Mouse (Mus musculus): ENCODE results near the gene Crocc2.

Crocc2 gene

GRCm38 (mm10) chr1:93168295-93168775 is at the start of gene Crocc2:
Gene Crocc2, plus strand, starts transcription at chr1:93168725.
- no peak for DNase-seq (ENCODE audit: low spot score)

DNA sequence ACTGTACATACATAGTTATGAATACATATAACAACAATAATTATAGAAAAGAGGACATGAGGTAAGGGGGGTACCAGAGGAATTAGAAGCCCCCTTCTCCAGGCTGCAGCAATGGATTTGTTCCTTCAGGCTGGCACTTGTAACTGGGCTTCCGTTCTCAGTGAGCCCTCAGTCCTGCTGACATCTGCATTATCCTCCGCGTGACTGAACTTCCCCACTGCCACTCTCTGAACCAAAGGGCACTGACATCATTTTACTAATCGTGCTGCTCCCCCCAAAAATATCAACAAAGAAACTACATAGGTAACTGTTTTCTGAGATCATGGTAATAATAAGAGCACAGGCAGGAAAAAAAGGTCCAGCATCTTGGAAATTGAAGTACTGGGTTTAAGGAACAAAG is 49.7 kb upstream of the Crocc2 start:
- no peak for DNase-seq (ENCODE audit: low spot score)

GRCm38 (mm10) chr1:93123179-93123854 is 45.2 kb upstream of the Crocc2 start:
- no peak for DNase-seq (ENCODE audit: low spot score)

DNA sequence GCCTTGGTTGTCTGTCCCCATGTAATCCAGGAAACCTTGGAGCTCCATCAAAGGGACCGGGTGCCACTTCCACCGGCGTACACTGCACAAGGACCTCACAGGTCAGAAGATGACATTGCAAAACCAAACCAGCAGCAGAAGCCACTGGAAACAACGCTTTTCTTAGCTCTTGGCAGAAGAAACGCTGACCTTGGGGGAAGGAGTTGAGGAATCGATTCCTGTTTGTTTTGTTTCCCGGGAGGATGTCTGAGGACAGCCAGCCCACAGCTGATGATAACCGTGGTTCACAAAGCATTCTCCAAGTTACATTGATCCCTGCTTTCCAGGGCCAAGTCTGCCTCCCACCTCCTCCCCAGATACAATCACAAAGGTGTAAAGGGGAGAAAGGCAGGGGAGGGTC is 44.5 kb upstream of the Crocc2 start:
- no peak for DNase-seq (ENCODE audit: low spot score)

- no peak for DNase-seq (ENCODE audit: low spot score)
Measured at GRCm38 (mm10) chr1:93125256-93125655, 43.3 kb upstream of the Crocc2 start.

DNA sequence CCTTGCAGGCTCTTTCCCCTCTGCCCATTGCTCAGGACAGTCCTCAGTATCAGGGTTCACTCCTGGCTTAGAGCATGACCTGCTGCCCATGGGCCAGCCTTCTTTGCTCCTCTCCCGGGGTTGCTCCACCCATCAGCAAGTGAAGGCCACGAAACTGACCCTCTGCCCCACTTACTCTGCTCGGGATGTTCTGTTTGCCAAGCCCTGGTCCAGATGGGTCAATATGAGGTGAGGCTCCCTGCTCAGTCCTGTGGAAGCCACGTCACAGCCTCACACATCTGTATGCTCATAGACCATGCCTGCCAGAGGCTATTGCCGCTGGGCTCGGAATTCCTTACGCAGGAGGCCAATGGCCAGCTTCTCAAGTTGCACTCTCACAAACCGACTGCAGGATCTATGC is 40.3 kb upstream of the Crocc2 start:
- DNase-seq (ENCODE audit: low spot score): no peak

DNA sequence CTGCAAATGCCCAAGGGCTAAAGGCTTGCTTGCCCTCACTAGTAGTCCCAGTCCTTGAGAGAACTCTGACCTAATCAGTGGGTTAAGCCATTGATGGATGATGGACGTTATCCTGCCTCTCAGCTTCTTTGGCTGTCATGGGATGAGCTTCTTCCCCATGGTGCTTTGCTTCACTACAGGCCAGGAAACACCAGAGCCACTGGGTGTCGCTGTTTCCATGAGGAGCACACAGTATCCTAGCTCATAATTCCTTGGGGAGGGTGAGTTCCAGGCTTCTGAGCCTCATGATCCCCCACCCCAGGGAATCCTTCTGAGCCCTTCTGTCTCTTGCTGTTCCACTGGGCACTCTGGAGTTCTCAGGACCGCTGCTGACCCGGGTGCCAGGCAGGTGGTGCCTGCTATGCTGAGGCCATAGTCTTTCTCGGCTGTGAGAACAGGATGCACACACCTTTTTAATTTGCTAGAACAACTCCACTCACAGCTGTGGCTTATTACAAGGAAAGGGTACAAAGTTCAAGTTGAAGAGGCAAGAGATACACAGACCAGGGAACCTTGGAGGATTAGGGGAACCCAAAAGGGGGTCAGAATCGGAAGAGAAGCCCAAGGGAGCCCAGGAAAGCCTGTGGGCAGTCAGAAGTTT is 39.7 kb upstream of the Crocc2 start:
- peak; percentile 64 for DNase-seq (ENCODE audit: low spot score)

DNA sequence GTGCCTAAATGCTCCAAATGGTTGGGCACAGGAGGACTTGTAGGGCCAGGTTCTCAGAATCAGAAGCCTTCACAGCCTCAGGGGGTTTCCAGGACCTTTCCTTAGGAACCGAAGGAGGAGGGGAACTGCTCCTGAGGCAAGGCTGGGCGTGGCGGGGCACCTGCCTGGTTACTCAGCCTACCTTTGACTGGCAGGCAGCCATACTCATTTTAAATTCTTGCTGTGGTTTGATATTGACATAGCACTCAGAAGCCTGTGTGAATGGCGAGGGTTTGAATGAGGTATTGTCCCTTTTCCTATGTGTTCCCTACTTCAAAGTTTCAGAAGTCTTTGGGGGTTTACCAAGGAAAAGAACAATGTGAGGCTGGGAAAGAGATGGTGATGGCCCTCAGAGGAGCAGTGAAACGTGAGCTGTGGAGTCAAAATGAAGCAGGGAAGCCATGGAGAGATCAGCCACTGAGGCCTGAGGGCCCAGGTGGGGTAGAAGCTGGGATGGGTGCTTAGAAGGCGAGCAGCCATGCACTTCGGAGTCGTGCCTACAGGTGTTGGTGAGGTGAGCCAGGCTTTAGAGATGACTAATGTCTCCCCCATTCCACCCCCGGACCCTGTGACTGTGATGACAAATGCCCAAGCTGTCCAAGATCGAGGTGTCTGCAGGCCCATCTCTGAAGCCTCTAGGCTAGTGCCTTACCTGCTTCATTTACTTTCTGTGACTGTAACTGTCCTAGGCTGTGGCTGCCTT is 38.1 kb upstream of the Crocc2 start:
- no peak for DNase-seq (ENCODE audit: low spot score)

DNA sequence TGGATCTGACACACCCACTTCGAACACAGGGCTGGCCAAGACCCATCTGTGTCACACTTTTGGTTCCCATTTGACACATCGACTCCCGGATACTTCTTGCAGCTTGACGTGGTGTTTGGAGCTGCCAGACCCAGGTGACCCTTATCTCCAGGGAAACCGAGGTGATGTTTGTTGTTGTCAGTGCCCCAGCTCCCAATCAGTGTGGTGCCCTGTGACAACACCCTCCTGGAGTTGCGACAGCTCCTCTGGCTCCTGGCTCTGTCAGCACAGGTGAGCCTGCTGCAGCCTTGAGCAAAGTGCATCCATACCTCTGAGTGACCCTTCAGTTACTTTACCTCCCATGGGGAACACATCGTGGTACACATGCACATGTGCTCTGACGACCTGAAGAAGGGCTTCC is 35.8 kb upstream of the Crocc2 start:
- DNase-seq (ENCODE audit: low spot score): no peak

DNA sequence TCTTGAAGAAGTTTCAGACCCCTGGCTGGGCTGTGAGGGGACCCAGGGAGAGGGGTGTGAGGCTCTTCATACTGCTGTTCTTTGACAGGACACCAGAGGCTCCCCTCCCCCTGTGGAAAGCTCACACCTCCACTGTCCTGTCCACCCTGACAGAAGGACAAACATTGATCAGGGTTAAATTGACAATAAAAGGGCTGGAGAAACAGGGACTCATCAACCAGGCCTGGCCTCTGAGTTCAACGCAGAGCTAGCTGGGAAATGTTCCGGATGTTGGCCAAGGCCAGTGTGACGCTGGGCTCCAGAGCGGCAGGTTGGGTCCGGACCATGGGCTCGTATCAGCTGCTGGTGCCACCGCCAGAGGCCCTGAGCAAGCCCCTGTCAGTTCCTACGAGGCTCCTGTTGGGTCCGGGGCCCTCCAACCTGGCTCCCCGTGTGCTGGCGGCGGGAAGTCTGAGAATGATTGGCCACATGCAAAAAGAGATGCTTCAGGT is 33.4 kb upstream of the Crocc2 start, which contains the start of gene Agxt:
Gene Agxt, plus strand, starts transcription at position 205 of the 491 bp plus-strand sequence.
- DNase-seq (ENCODE audit: low spot score): no peak

- no peak for DNase-seq (ENCODE audit: low spot score)
Measured at GRCm38 (mm10) chr1:93138534-93138933, 30.0 kb upstream of the Crocc2 start.

DNA sequence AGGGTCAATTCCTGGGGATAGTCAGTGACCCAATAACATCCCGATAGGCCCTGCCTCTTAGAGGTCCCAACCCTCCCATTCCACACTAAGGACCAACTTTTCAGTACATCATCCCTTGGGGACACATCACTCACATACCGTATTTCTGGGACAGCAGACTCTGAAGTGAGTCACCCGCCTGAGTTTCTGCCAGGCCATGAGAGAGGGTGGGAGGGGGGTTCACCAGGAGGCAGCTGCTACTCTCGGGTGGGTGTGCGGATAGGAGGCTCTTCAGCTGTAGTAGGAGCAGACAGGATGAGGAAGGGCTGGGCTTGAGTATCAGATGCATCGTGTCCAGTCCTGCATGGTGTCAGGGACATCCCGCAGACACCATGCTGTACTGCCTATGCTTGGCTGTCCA is 28.8 kb upstream of the Crocc2 start:
- no peak for DNase-seq (ENCODE audit: low spot score)

DNA sequence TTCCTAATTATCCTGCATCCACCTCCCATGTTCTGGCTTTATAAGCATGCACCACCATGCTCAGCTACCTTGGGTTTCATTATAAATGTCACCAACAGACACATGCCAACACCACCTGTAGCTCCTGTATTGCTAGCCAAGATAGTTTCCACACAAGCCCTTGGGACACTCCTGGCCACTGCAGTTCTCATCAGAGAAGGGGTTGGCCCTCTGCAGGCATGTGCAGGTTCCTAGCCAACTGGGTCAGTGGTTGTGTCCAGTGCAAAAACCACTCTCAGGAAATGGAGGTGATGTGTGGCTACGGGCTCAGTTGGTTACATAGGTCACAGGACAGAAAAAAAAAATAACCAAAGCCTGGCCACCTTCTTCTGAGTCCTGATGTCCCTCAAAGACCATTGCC is 25.7 kb upstream of the Crocc2 start:
- no peak for DNase-seq (ENCODE audit: low spot score)

GRCm38 (mm10) chr1:93144176-93144575 is 24.3 kb upstream of the Crocc2 start:
- no peak for DNase-seq (ENCODE audit: low spot score)

DNA sequence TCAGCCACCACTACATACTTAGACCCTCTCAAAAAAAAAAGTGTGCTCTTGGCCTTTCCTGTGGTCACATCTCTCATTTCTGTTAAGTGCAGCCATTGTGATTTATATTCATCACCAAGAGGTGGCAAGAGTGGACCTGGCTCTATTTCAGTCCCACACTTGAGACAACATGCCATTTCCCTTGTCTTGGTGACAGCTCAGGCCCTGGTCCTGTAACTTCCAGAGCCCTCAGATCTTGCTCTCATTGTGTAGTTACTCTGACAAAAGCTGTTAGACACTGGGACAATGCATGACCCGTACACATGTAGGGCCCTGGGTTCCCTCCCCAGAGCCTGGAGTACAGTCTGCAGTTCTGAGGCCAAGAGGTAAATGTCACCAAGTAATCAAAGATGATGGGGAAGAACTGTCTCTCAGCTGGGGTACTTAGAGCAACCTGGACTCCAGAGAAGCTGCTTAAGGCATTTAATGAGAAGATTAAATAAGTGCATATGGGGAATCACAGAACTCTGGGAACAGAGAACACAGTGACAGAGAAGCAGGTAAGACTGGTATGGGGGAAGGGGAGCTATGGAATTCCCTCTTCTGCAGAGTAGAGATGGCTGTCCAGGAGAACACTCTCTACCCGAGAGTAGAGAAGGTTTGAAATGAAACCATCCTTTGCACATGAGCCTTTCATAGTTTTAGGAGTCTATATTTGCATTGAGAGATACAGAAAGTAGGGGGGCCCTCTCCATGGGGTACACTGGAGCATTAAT is 17.4 kb upstream of the Crocc2 start:
- DNase-seq (ENCODE audit: low spot score): no peak

DNA sequence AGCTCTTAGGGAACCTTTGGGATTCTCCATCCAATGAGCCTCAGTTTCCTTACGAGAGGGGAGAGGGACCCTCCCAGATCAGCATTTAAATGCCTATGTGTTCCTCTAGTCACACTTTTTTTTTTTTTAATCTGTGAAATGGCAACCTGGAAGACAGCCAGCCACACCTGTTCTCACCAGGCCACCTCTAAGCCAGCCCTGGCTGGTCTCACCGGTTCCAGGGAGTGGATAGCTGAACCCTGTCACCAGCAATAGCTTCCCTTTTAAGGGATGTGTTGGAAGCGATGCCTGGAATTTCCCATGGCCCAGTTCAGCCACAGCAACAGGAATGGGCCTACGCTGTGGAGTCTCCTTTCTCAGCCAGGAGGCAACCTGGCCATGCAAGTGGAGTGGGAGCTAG is 11.0 kb upstream of the Crocc2 start:
- DNase-seq (ENCODE audit: low spot score): no peak

- no peak for DNase-seq (ENCODE audit: low spot score)
Measured at GRCm38 (mm10) chr1:93158916-93159315, 9.6 kb upstream of the Crocc2 start.

- DNase-seq (ENCODE audit: low spot score): no peak
Measured at GRCm38 (mm10) chr1:93159566-93160500, 8.7 kb upstream of the Crocc2 start.

- no peak for DNase-seq (ENCODE audit: low spot score)
Measured at GRCm38 (mm10) chr1:93160501-93161133, 7.9 kb upstream of the Crocc2 start, which contains the start of gene 2310007B03Rik. Gene 2310007B03Rik, minus strand, starts transcription at chr1:93160948.

- DNase-seq (ENCODE audit: low spot score): no peak
Measured at GRCm38 (mm10) chr1:93161350-93161749, 7.2 kb upstream of the Crocc2 start.

All from ovary, postnatal 14 days (tissue).